Mouse (Mus musculus): ENCODE measurements around the gene Lurap1. TPM values are rescaled to one million over a fixed set of nuclear protein-coding genes. Genes with fewer than 3 reads are reported as not detected.

Gene Lurap1
- total and polyA plus RNA-seq, 2 experiments from 2014 or later, result 3.0 to 5.0 TPM

DNA sequence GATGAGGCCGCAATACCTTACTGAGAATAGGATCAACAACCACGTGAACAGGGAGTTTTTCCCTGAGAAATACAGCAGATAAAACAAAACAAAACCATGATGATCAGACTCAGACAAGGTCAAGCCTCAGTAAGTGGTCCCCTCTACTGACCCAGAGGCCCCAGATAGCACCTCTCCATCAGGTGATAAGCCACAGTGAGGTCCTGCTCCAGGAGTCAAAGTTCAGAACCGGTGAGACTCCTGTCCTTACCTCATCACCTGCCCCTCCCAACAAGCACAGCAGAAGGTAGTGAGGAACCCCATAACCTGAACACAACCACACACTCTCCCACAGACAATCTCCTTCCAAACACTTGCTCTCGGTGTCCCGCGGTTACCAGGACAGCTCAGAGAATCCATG, 40.4 kb downstream of the Lurap1 start:
- Histone ChIP-seq H3K9me3 (ENCODE audit: low read length) (no peaks in the 10 kb centered on the region), H3K36me3 (ENCODE audit: insufficient read depth) (no peaks in the 10 kb centered on the region), H3K9ac (no peak overlapping the region), H3K4me1 (ENCODE audit: insufficient read depth) (no peaks in the 10 kb centered on the region), H3K4me2 (ENCODE audit: low read depth) (no peak overlapping the region), H3K27me3 (ENCODE audit: insufficient read depth, low read length) (no peaks in the 10 kb centered on the region), H3K4me3 (ENCODE audit: low read depth, low read length) (no peak overlapping the region), H3K27ac (ENCODE audit: low read depth, low read length) (no peak overlapping the region)
- ATAC-seq, result no peak
- WGBS, result 96% methylated on average over 6 of the region's 6 CpGs
- no peak for TF ChIP-seq CTCF (IDR thresholded peaks at IDR 0.05; ENCODE audit: low read depth)
- DNase-seq, result no peak

- ATAC-seq (no peak), DNase-seq (no peak)
- WGBS, result 93% methylated on average over 5 of the region's 5 CpGs
- Histone ChIP-seq H3K27me3 (ENCODE audit: insufficient read depth, low read length) (no peaks in the 10 kb centered on the region), H3K9me3 (ENCODE audit: low read length) (no peaks in the 10 kb centered on the region), H3K27ac (ENCODE audit: low read depth, low read length) (no peak overlapping the region), H3K4me2 (ENCODE audit: low read depth) (no peak overlapping the region), H3K36me3 (ENCODE audit: insufficient read depth) (peaks cover 5% of the 10 kb centered on the region; the same call in 1 of the 2 replicates), H3K9ac (no peak overlapping the region), H3K4me3 (ENCODE audit: low read depth, low read length) (no peak overlapping the region), H3K4me1 (ENCODE audit: insufficient read depth) (no peaks in the 10 kb centered on the region)
- TF ChIP-seq CTCF (IDR thresholded peaks at IDR 0.05; ENCODE audit: low read depth), result no peak
Measured at GRCm38 (mm10) chr4:116105278-116105677, 45.9 kb downstream of the Lurap1 start.

- WGBS, result 85% methylated on average over 7 of the region's 7 CpGs
- DNase-seq, result no peak
- H3K4me2 ChIP-seq (ENCODE audit: low read depth), result no peak overlapping the region
- ATAC-seq, result no peak
- no peak overlapping the region for H3K9ac ChIP-seq
- no peaks in the 10 kb centered on the region for H3K27me3 ChIP-seq (ENCODE audit: insufficient read depth, low read length)
- H3K36me3 ChIP-seq (ENCODE audit: insufficient read depth), result peaks cover 42% of the 10 kb centered on the region
- H3K4me1 ChIP-seq (ENCODE audit: insufficient read depth), result no peaks in the 10 kb centered on the region
- no peak overlapping the region for H3K27ac ChIP-seq (ENCODE audit: low read depth, low read length)
- H3K4me3 ChIP-seq (ENCODE audit: low read depth, low read length), result no peak overlapping the region
- H3K9me3 ChIP-seq (ENCODE audit: low read length), result no peaks in the 10 kb centered on the region
- no peak for TF ChIP-seq CTCF (IDR thresholded peaks at IDR 0.05; ENCODE audit: low read depth)
Measured at GRCm38 (mm10) chr4:116100959-116101358, 50.2 kb downstream of the Lurap1 start.

GRCm38 (mm10) chr4:116097211-116097610, 53.9 kb downstream of the Lurap1 start:
- Histone ChIP-seq H3K4me1 (ENCODE audit: insufficient read depth) (no peaks in the 10 kb centered on the region), H3K9ac (no peak overlapping the region), H3K4me2 (ENCODE audit: low read depth) (no peak overlapping the region), H3K27me3 (ENCODE audit: insufficient read depth, low read length) (no peaks in the 10 kb centered on the region), H3K27ac (ENCODE audit: low read depth, low read length) (no peak overlapping the region), H3K4me3 (ENCODE audit: low read depth, low read length) (no peak overlapping the region), H3K36me3 (ENCODE audit: insufficient read depth) (peaks cover 77% of the 10 kb centered on the region), H3K9me3 (ENCODE audit: low read length) (no peaks in the 10 kb centered on the region)
- ATAC-seq (no peak), DNase-seq (no peak)
- no peak for TF ChIP-seq CTCF (IDR thresholded peaks at IDR 0.05; ENCODE audit: low read depth)
- WGBS, result 94% methylated on average over 8 of the region's 8 CpGs

DNA sequence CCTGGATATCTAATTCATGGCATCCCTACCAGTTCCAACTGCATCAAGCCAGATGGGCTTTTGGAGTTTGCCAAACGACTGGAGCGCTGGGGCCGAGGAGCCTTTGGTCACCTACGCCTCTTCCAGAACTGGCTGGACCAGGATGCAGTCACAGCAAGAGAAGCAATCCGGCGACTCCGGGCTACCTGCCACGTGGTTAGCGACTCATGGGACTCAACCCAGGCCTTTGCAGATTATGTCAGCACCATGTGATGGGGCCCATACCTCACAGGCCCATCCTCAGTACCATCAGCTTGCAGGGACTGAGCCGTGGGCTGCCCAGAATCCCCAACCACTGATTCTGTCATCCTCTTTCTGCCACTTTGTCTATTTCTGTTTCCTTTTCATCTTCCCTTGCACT, 54.8 kb downstream of the Lurap1 start:
- Histone ChIP-seq H3K27ac (ENCODE audit: low read depth, low read length) (no peak overlapping the region), H3K9ac (no peak overlapping the region), H3K9me3 (ENCODE audit: low read length) (no peaks in the 10 kb centered on the region), H3K4me1 (ENCODE audit: insufficient read depth) (no peaks in the 10 kb centered on the region), H3K36me3 (ENCODE audit: insufficient read depth) (peaks cover 86% of the 10 kb centered on the region), H3K4me2 (ENCODE audit: low read depth) (no peak overlapping the region), H3K4me3 (ENCODE audit: low read depth, low read length) (no peak overlapping the region), H3K27me3 (ENCODE audit: insufficient read depth, low read length) (no peaks in the 10 kb centered on the region)
- TF ChIP-seq CTCF (IDR thresholded peaks at IDR 0.05; ENCODE audit: low read depth), result no peak
- DNase-seq, result no peak
- ATAC-seq, result no peak
- WGBS, result 90% methylated on average over 10 of the region's 10 CpGs

GRCm38 (mm10) chr4:116088510-116089249, 62.5 kb downstream of the Lurap1 start:
- Histone ChIP-seq H3K27me3 (ENCODE audit: insufficient read depth, low read length) (no peaks in the 10 kb centered on the region), H3K9ac (no peak overlapping the region), H3K36me3 (ENCODE audit: insufficient read depth) (peaks cover 77% of the 10 kb centered on the region), H3K27ac (ENCODE audit: low read depth, low read length) (no peak overlapping the region), H3K4me2 (ENCODE audit: low read depth) (no peak overlapping the region), H3K4me3 (ENCODE audit: low read depth, low read length) (no peak overlapping the region), H3K9me3 (ENCODE audit: low read length) (no peaks in the 10 kb centered on the region), H3K4me1 (ENCODE audit: insufficient read depth) (no peaks in the 10 kb centered on the region)
- 87% methylated on average over 23 of the region's 23 CpGs for WGBS
- DNase-seq, result no peak
- no peak for TF ChIP-seq CTCF (IDR thresholded peaks at IDR 0.05; ENCODE audit: low read depth)
- ATAC-seq, result no peak

Other genes starting within 250 kb of the Lurap1 start
- 0.15 TPM in 1 of 2 replicates, not detected in the other for gene Dmbx1, start 211.4 kb downstream of the Lurap1 start, total RNA-seq (2014; rRNA removed)
- gene Dmbx1, start 211.4 kb downstream of the Lurap1 start, polyA plus RNA-seq (2015; fragmentation: Nextera tagmentation; extraction: Ambion mirVana), result 0.18 and 0.23 TPM in 2 replicates
- 28.8 and 42.7 TPM in 2 replicates for gene Faah, start 133.4 kb downstream of the Lurap1 start, total RNA-seq (2014; rRNA removed)
- gene Faah, start 133.4 kb downstream of the Lurap1 start, polyA plus RNA-seq (2015; fragmentation: Nextera tagmentation; extraction: Ambion mirVana), result 22.0 and 25.4 TPM in 2 replicates
- 9.9 and 10.6 TPM in 2 replicates for gene Nsun4, start 97.5 kb downstream of the Lurap1 start, total RNA-seq (2014; rRNA removed)
- gene Nsun4, start 97.5 kb downstream of the Lurap1 start, polyA plus RNA-seq (2015; fragmentation: Nextera tagmentation; extraction: Ambion mirVana), result 6.8 and 8.2 TPM in 2 replicates
- 271 and 387 TPM in 2 replicates for gene Uqcrh, start 76.3 kb downstream of the Lurap1 start, total RNA-seq (2014; rRNA removed)
- gene Uqcrh, start 76.3 kb downstream of the Lurap1 start, polyA plus RNA-seq (2015; fragmentation: Nextera tagmentation; extraction: Ambion mirVana), result 414 and 534 TPM in 2 replicates
- gene Lrrc41, start 76.1 kb downstream of the Lurap1 start, total RNA-seq (2014; rRNA removed), result 95.4 and 98.4 TPM in 2 replicates
- 67.5 and 70.2 TPM in 2 replicates for gene Lrrc41, start 76.1 kb downstream of the Lurap1 start, polyA plus RNA-seq (2015; fragmentation: Nextera tagmentation; extraction: Ambion mirVana)
- gene Rad54l, start 27.6 kb downstream of the Lurap1 start, total RNA-seq (2014; rRNA removed), result 2.0 and 3.2 TPM in 2 replicates
- 2.6 and 3.5 TPM in 2 replicates for gene Rad54l, start 27.6 kb downstream of the Lurap1 start, polyA plus RNA-seq (2015; fragmentation: Nextera tagmentation; extraction: Ambion mirVana)
- 80.3 and 83.0 TPM in 2 replicates for gene Pomgnt1, start 27.5 kb downstream of the Lurap1 start, total RNA-seq (2014; rRNA removed)
- 52.7 and 57.6 TPM in 2 replicates for gene Pomgnt1, start 27.5 kb downstream of the Lurap1 start, polyA plus RNA-seq (2015; fragmentation: Nextera tagmentation; extraction: Ambion mirVana)
- 0.29 TPM in 1 of 2 replicates, not detected in the other for gene Tspan1, start 16.3 kb upstream of the Lurap1 start, total RNA-seq (2014; rRNA removed)
- gene Tspan1, start 16.3 kb upstream of the Lurap1 start, polyA plus RNA-seq (2015; fragmentation: Nextera tagmentation; extraction: Ambion mirVana), result 0.07 TPM in 1 of 2 replicates, not detected in the other
- not detected in 2 replicates for gene 1700042G07Rik, start 22.0 kb upstream of the Lurap1 start, total RNA-seq (2014; rRNA removed)
- gene 1700042G07Rik, start 22.0 kb upstream of the Lurap1 start, polyA plus RNA-seq (2015; fragmentation: Nextera tagmentation; extraction: Ambion mirVana), result not detected in 2 replicates
- gene Gm49337, start 22.0 kb upstream of the Lurap1 start, total RNA-seq (2014; rRNA removed), result not detected in 2 replicates
- gene Gm49337, start 22.0 kb upstream of the Lurap1 start, polyA plus RNA-seq (2015; fragmentation: Nextera tagmentation; extraction: Ambion mirVana), result not detected in 2 replicates
- gene Pik3r3, start 70.3 kb upstream of the Lurap1 start, total RNA-seq (2014; rRNA removed), result 41.5 and 51.3 TPM in 2 replicates
- gene Pik3r3, start 70.3 kb upstream of the Lurap1 start, polyA plus RNA-seq (2015; fragmentation: Nextera tagmentation; extraction: Ambion mirVana), result 21.5 and 30.8 TPM in 2 replicates